Mouse (Mus musculus) liver, embryonic 11.5 days (tissue): ENCODE data around the gene Stxbp2. TPM values are rescaled to one million over a fixed set of nuclear protein-coding genes. Genes with fewer than 3 reads are reported as not detected.

Source experiments
- ATAC-seq: fragments of 200-750 bp; cut with Nextera tagmentation; replicated peaks from 2 replicates; pipeline ENCODE4 v1.8.0; 2017; ENCODE audit warnings: moderate number of reproducible peaks, mild to moderate bottlenecking, moderate TSS enrichment, moderate library complexity; ENCODE audit not compliant: low FRiP score
- DNase-seq: peaks from one replicate; pipeline ENCODE4 v3.0.0-alpha.2; 2017; ENCODE audit warnings: low spot score
- H3K27ac ChIP-seq: fragments of 300-500 bp; sonication (generic); 2 replicates; pipeline ENCODE4 v1.5.1; 2014; ENCODE audit warnings: mild to moderate bottlenecking, low read depth, low read length, control low read depth
- H3K27me3 ChIP-seq: fragments of 300-500 bp; sonication (generic); replicated peaks from 2 replicates; pipeline ENCODE4 v1.6.1; 2014; ENCODE audit warnings: low read length, mixed read lengths; ENCODE audit not compliant: control insufficient read depth, insufficient read depth
- H3K36me3 ChIP-seq: fragments of 300-500 bp; sonication (generic); 2 replicates; pipeline ENCODE4 v1.6.1; 2014; ENCODE audit warnings: mild to moderate bottlenecking, low read length, moderate library complexity, mixed read lengths; ENCODE audit not compliant: control insufficient read depth, insufficient read depth
- H3K4me1 ChIP-seq: fragments of 300-500 bp; sonication (generic); replicated peaks from 2 replicates; pipeline ENCODE4 v1.6.1; 2014; ENCODE audit warnings: low read length, mixed read lengths; ENCODE audit not compliant: control insufficient read depth, insufficient read depth
- H3K4me2 ChIP-seq: fragments of 300-500 bp; sonication (generic); 2 replicates; pipeline ENCODE4 v1.6.1; 2014; ENCODE audit warnings: mild to moderate bottlenecking, control low read depth, moderate library complexity
- H3K4me3 ChIP-seq: fragments of 300-500 bp; sonication (generic); 2 replicates; pipeline ENCODE4 v1.5.1; 2014; ENCODE audit warnings: low read depth, low read length, control low read depth
- H3K9ac ChIP-seq: fragments of 300-500 bp; sonication (generic); 2 replicates; pipeline ENCODE4 v1.6.1; 2014; ENCODE audit warnings: low read depth, low read length, control low read depth
- H3K9me3 ChIP-seq: fragments of 300-500 bp; sonication (generic); 2 replicates; pipeline ENCODE4 v1.6.1; 2016; ENCODE audit warnings: low read length, inconsistent platforms, mixed read lengths; ENCODE audit not compliant: control insufficient read depth
- WGBS: fragments of 180-500 bp; shearing (Covaris S2); extraction: QIAGEN DNeasy Blood & Tissue Kit; methylation state at CpG from one replicate; pipeline ENCODE4 v1.1.7; 2014; 5-methylcytosine and 5-hydroxymethylcytosine counted together
- polyA plus RNA-seq: library from polyadenylated mRNA; unstranded; fragments of >200 nt; fragmentation: Nextera tagmentation; extraction: Ambion mirVana; gene quantifications from 2 replicates; pipeline ENCODE4 v1.2.1, GENCODE M21; 2014

Stxbp2 gene
- polyA plus RNA-seq, 1 experiment from 2014 or later, result 105 TPM

DNA sequence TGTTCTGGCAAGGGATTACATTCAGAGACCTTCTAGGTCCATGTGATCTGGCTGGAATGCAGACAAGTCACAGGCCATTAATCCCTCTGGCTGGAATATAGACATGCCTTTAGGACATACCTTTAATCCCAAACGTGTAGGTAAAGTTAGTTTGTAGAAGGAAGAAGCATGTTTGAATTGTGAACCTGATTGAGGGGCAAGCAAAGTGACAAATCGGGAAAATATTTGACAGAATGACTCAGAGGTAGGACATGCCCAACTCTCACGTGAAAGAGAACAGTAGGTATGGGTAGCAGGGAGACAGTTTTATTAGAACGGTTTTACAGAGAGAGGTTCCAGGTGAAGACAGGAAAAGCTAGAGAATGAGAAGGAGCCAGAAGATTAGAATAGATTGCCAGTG lies 16.8 kb downstream of the Stxbp2 start:
- Histone ChIP-seq H3K4me2 (no peak overlapping the region), H3K36me3 (no peaks in the 10 kb centered on the region), H3K27me3 (no peaks in the 10 kb centered on the region), H3K9me3 (no peaks in the 10 kb centered on the region), H3K4me3 (no peak overlapping the region), H3K9ac (no peak overlapping the region), H3K4me1 (no peaks in the 10 kb centered on the region), H3K27ac (no peak overlapping the region)
- no peak for ATAC-seq
- 81% methylated on average over 4 of the region's 4 CpGs for WGBS
- DNase-seq, result no peak

DNA sequence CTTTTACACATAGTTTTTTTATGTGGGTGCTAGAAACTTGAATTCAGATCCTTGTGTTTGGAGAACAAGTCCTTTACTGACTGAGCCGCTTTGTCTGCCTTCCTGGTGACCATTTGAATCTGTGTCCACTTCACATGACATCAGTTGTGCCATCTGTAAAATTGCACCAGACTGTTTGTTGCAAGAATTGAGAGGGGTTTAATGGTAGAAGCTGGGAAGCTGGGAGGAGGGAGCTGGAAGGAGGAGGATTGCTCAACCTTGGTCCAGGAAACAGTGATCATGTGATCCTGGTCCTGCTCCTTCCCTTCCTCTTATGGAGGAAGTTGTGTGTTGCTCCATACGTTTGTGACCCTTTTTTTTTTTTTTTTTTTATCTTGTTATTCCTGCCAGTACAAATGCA lies 17.5 kb downstream of the Stxbp2 start:
- 63% methylated on average over 2 of the region's 2 CpGs for WGBS
- no peak for DNase-seq
- Histone ChIP-seq H3K4me2 (no peak overlapping the region), H3K27ac (no peak overlapping the region), H3K9ac (no peak overlapping the region), H3K36me3 (no peaks in the 10 kb centered on the region), H3K27me3 (no peaks in the 10 kb centered on the region), H3K4me1 (no peaks in the 10 kb centered on the region), H3K9me3 (no peaks in the 10 kb centered on the region), H3K4me3 (no peak overlapping the region)
- ATAC-seq, result no peak

GRCm38 (mm10) chr8:3648990-3649389 lies 18.2 kb downstream of the Stxbp2 start:
- H3K4me1 ChIP-seq, result no peaks in the 10 kb centered on the region
- H3K27me3 ChIP-seq, result no peaks in the 10 kb centered on the region
- H3K9ac ChIP-seq, result no peak overlapping the region
- peak overlapping the region; percentile 11; the same call in 1 of the 2 replicates for H3K4me2 ChIP-seq
- ATAC-seq, result 0 out of 2 replicates have a peak, but pooled peaks have one; percentile 27
- DNase-seq, result no peak
- no peak overlapping the region for H3K27ac ChIP-seq
- H3K36me3 ChIP-seq, result no peaks in the 10 kb centered on the region
- no peak overlapping the region for H3K4me3 ChIP-seq
- no peaks in the 10 kb centered on the region for H3K9me3 ChIP-seq
- 45% methylated on average over 1 of the region's 1 CpGs for WGBS

DNA sequence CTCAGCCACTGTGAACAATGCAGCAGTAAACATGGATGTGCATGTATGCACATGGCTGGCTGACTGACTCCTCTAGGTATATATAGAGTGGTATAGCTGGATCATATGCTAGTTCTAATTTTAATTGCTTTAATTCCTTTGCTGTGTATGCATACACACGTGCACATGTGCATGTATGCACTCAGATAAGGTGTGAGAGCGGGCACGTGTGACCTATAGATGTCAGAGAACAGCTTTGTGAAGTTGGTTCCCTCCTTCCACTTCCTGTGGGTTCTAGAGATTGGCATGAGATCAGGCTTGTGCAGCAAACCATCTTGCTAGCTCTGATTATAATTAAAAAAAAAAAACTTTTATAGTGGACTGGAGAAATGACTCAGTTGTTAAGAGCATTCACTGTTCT lies 22.1 kb downstream of the Stxbp2 start:
- ATAC-seq (no peak), DNase-seq (no peak)
- Histone ChIP-seq H3K9ac (no peak overlapping the region), H3K27ac (no peak overlapping the region), H3K9me3 (no peaks in the 10 kb centered on the region), H3K4me2 (no peak overlapping the region), H3K4me3 (no peak overlapping the region), H3K36me3 (no peaks in the 10 kb centered on the region), H3K27me3 (no peaks in the 10 kb centered on the region), H3K4me1 (no peaks in the 10 kb centered on the region)
- WGBS, result 49% methylated on average over 3 of the region's 3 CpGs

DNA sequence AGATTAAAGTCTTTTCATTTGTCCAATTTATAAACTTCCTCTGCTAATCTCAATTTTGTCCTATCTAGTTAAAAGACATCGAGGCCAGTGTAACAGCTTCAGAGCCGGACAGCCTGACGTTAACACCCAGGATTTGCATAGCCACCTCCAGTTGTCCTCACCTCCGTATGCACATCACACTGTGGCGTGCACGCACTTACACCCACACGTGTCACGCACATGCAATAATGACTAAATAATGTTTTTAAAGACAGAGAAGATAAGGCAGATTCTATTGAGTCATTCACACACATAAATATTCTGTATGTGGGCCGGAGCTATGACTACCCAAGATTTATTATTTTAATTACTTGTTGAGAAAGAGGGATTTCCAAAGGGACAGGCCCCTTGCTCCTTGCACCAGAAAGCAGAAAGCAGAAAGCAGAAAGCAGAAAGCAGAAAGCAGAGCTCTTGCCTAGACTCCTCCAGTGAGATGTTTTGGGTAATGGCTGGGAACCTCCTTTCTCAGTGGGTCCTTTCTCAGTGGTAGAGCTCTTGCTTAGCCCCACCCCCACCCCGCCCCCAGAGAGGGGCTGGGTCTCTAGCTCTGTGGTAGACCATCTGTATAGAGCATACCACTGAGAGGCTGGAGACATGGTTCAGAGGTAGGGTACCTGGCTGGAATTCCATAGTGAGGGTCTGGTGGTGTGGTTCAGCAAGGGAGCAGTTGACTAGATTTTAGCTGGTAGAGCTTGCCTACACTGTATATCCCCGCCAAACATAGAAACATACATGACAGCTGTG lies 24.2 kb downstream of the Stxbp2 start:
- Histone ChIP-seq H3K36me3 (no peaks in the 10 kb centered on the region), H3K4me2 (no peak overlapping the region)
- ATAC-seq, result no peak

DNA sequence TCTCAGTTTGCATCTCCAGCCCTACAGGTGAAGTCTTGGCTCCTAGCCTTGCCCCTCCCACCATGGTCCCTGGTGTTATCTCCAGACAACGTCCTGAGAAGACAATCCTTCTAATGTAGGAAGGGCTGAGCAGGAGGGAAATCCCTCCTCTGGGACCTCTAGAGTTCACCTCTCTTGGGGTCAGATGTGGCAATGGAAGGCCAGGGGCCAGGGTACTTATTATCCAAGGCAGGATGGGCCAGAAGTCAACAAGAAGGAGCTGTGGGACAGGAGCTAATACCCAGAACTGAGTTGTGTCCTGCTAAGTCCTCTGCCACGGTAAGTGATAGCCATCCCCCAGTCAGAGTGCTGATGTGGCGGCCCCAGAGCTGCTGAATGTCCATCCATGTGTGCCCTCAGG lies 24.8 kb downstream of the Stxbp2 start, which contains the start of gene Retn:
Retn (plus strand) TSS at position 245 of the 400 bp plus-strand sequence.
- H3K9me3 ChIP-seq, result no peaks in the 10 kb centered on the region
- ATAC-seq (no peak), DNase-seq (no peak)
- H3K36me3 ChIP-seq, result no peaks in the 10 kb centered on the region
- H3K27me3 ChIP-seq, result no peaks in the 10 kb centered on the region
- no peaks in the 10 kb centered on the region for H3K4me1 ChIP-seq
- 59% methylated on average over 3 of the region's 3 CpGs for WGBS
- no peak within 1 kb of the TSS for H3K4me2 ChIP-seq
- no peak within 1 kb of the TSS for H3K9ac ChIP-seq
- H3K4me3 ChIP-seq, result no peak within 1 kb of the TSS
- H3K27ac ChIP-seq, result no peak within 1 kb of the TSS

More for the DNA sequence above, 24.2 kb downstream of the Stxbp2 start:
- Histone ChIP-seq H3K4me1 (no peaks in the 10 kb centered on the region), H3K27me3 (no peaks in the 10 kb centered on the region), H3K4me3 (no peak overlapping the region), H3K9ac (no peak overlapping the region), H3K9me3 (no peaks in the 10 kb centered on the region), H3K27ac (no peak overlapping the region)
- no peak for DNase-seq
- 72% methylated on average over 11 of the region's 11 CpGs for WGBS

GRCm38 (mm10) chr8:3656725-3657381 lies 26.1 kb downstream of the Stxbp2 start:
- H3K27me3 ChIP-seq, result no peaks in the 10 kb centered on the region
- no peak overlapping the region for H3K4me3 ChIP-seq
- no peak overlapping the region for H3K27ac ChIP-seq
- no peak overlapping the region for H3K9ac ChIP-seq
- ATAC-seq (no peak), DNase-seq (no peak)
- H3K4me1 ChIP-seq, result no peaks in the 10 kb centered on the region
- no peak overlapping the region for H3K4me2 ChIP-seq
- no peaks in the 10 kb centered on the region for H3K36me3 ChIP-seq
- H3K9me3 ChIP-seq, result no peaks in the 10 kb centered on the region
- WGBS, result 23% methylated on average over 7 of the region's 7 CpGs

DNA sequence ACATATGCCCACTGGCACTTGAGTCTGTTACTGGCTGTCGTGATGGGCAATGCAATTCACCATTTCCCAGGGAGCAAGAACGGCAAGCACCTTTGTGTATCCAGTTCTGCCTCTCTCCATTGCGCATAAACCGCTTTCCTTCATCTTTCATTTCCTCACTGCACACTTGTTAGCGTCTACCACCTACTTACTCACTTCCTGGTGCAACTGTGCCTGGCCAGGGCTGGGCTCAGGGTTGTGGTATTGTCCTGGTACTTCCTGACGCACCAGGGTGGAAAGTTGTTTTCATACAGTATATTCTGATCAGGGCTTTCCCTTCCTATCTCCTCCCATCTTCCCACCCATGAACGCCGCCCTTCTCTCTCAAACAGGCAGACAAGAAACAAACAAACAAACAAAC lies 30.1 kb downstream of the Stxbp2 start:
- ATAC-seq, result no peak

GRCm38 (mm10) chr8:3664405-3664804 lies 33.6 kb downstream of the Stxbp2 start:
- Histone ChIP-seq H3K4me2 (no peak overlapping the region), H3K27me3 (no peaks in the 10 kb centered on the region), H3K4me3 (no peak overlapping the region), H3K36me3 (no peaks in the 10 kb centered on the region), H3K27ac (no peak overlapping the region), H3K4me1 (no peaks in the 10 kb centered on the region), H3K9me3 (no peaks in the 10 kb centered on the region), H3K9ac (no peak overlapping the region)
- DNase-seq (no peak), ATAC-seq (no peak)
- 51% methylated on average over 5 of the region's 5 CpGs for WGBS

More for the DNA sequence above, 30.1 kb downstream of the Stxbp2 start:
- Histone ChIP-seq H3K4me1 (no peaks in the 10 kb centered on the region), H3K27ac (no peak overlapping the region), H3K4me2 (no peak overlapping the region), H3K9me3 (no peaks in the 10 kb centered on the region), H3K27me3 (no peaks in the 10 kb centered on the region), H3K4me3 (no peak overlapping the region), H3K9ac (no peak overlapping the region), H3K36me3 (no peaks in the 10 kb centered on the region)
- no peak for DNase-seq
- WGBS, result 65% methylated on average over 8 of the region's 8 CpGs
